Mouse (Mus musculus) small intestine, adult 2 months (tissue): ENCODE results near the gene Eci2.
"Not testable (repeated sequence)": the region's sequence is repeated elsewhere in the genome, so short reads cannot be mapped to it uniquely, and the experiment has no call there.

Experiments
- CTCF ChIP-seq: fragments of 200-500 bp; IDR thresholded peaks from 2 replicates; pipeline ENCODE4 v1.5.1; 2012; ENCODE audit warnings: low read depth, mild to moderate bottlenecking, control low read depth, inconsistent platforms, low read length, moderate library complexity, mixed read lengths; ENCODE audit not compliant: insufficient replicate concordance, insufficient read length; ENCODE audit errors: extremely low read depth
- POLR2A ChIP-seq: fragments of 200-500 bp; IDR thresholded peaks from 2 replicates; pipeline ENCODE4 v1.6.1; 2012; ENCODE audit warnings: low read depth, mild to moderate bottlenecking, control low read depth, inconsistent platforms, low read length, moderate library complexity

- TF ChIP-seq POLR2A, CTCF: not testable (repeated sequence)
Observed at GRCm38 (mm10) chr13:34951437-34951836, 75.5 kb downstream of the Eci2 start.
